In the genomic region with DNA sequence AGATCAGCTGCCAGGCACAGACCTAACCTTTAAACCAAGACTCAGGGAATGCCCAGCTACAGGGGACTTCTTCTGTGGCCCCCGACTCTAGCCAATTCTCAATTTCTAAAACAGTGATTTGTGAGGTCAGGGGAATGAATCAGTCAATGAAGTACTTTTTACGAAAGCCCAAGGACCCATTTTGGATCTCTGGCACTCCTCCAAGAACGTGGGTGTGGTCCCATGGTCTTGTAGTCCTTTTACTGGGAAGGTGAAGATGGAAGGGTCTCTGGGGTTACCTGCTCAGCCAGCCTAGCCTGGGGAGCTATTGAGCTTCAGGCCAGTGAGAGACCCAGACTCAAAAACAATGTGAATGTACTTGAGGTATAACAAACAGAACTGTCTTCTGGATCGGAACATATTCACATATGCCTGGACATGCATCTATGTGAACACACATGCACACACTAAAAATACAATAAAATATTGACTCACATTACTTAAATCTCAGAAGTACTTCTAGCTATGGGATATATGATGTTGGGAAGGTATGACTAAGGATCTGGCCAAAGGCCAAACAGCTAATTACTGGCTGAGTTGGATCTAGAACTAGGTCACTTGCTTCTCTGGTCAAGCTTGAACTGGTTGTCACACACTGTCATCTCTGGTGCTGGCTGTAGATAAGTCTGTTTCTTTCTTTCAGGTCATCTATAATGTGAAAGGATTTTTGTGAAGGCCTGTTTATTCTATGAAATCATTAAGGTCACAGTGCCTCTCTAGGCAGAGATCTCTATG, we compare ENCODE assay signal across 22 mouse cellular contexts. TPM values are rescaled to one million over a fixed set of nuclear protein-coding genes. Genes with fewer than 3 reads are reported as not detected.
DNase-seq lines count a peak whose midpoint lies in the region; ATAC-seq and TF ChIP-seq lines count a peak whose summit lies in the region.
"Had no signal": no experiment of that assay in that cellular context is flagged by ENCODE, and none has a peak within 500 bp of the region (broad histone marks: within the 10 kb centered on the region; RNA-seq: fewer than 3 reads in every experiment).

No protein-coding gene starts in this region.

- H3K9ac ChIP-seq in heart, embryonic 11.5 days (ENCODE audit: low read depth, low read length), result no peak overlapping the region
- H3K9ac ChIP-seq in midbrain, postnatal 0 days (replicated peaks; ENCODE audit: low read length, poor library complexity, severe bottlenecking), result no peak overlapping the region
- H3K9ac ChIP-seq: forebrain, embryonic 12.5 days; heart, embryonic 15.5 days; neural tube, embryonic 13.5 days had no signal

- H3K4me3 ChIP-seq in heart, embryonic 11.5 days (ENCODE audit: low read depth, low read length), result no peak overlapping the region
- no peak overlapping the region for H3K4me3 ChIP-seq in bone marrow macrophage, adult 2 months (ENCODE audit: insufficient read depth, low read length)
- H3K4me3 ChIP-seq in midbrain, postnatal 0 days (ENCODE audit: low read depth, low read length), result no peak overlapping the region
- H3K4me3 ChIP-seq: forebrain, embryonic 12.5 days; heart, embryonic 15.5 days; neural tube, embryonic 13.5 days had no signal

- H3K4me1 ChIP-seq in heart, embryonic 11.5 days (ENCODE audit: control insufficient read depth, insufficient read depth, low read length), result no peaks in the 10 kb centered on the region
- peaks cover 58% of the 10 kb centered on the region for H3K4me1 ChIP-seq in bone marrow macrophage, adult 2 months (ENCODE audit: control insufficient read depth, insufficient read depth, low read length)
- H3K4me1 ChIP-seq in midbrain, postnatal 0 days (ENCODE audit: insufficient read depth, low read length), result no peaks in the 10 kb centered on the region
- H3K4me1 ChIP-seq: forebrain, embryonic 12.5 days; heart, embryonic 15.5 days; neural tube, embryonic 13.5 days had no signal

- 81% methylated on average over 4 of the region's 4 CpGs for WGBS in heart, embryonic 11.5 days (ENCODE audit: insufficient replicate concordance)
- 87% methylated on average over 4 of the region's 4 CpGs for WGBS in midbrain, postnatal 0 days

- ATAC-seq in heart, embryonic 11.5 days (replicated peaks; ENCODE audit: insufficient number of reproducible peaks, low FRiP score, low TSS enrichment), result no peak
- ATAC-seq in midbrain, postnatal 0 days (ENCODE audit: low FRiP score), result no peak
- no peak for ATAC-seq in megakaryocyte, adult 5-6 weeks (ENCODE audit: poor library complexity, severe bottlenecking)
- ATAC-seq: activated CD4-positive, CD25-positive, alpha-beta regulatory T cell, adult 4 months; inflammation-experienced regulatory T-cells, adult 6 months had no signal

- DNase-seq in heart, adult 11 months, result peak; percentile 79
- DNase-seq in 3T3-L1 (ENCODE audit: low read depth, low spot score), result peak; percentile 66
- peak; percentile 75 for DNase-seq in NIH3T3 (ENCODE audit: low read depth)
- no peak for DNase-seq in midbrain, postnatal 0 days (ENCODE audit: low spot score)
- DNase-seq: kidney, postnatal 10 days; right cerebral cortex, postnatal 4 days had no signal

- H3K27me3 ChIP-seq in heart, embryonic 11.5 days (ENCODE audit: control insufficient read depth, insufficient read depth, low read length), result no peaks in the 10 kb centered on the region
- no peaks in the 10 kb centered on the region for H3K27me3 ChIP-seq in midbrain, postnatal 0 days (ENCODE audit: insufficient read depth, low read length)
- H3K27me3 ChIP-seq: forebrain, embryonic 12.5 days; heart, embryonic 15.5 days; neural tube, embryonic 13.5 days had no signal

- no peak for TF ChIP-seq POLR2A in bone marrow macrophage, adult 2 months (IDR thresholded peaks at IDR 0.05; ENCODE audit: borderline replicate concordance, low read depth, low read length)

- no peaks in the 10 kb centered on the region for H3K9me3 ChIP-seq in heart, embryonic 11.5 days (replicated peaks; ENCODE audit: control insufficient read depth, low read length)
- H3K9me3 ChIP-seq in midbrain, postnatal 0 days (ENCODE audit: low read length), result no peaks in the 10 kb centered on the region
- H3K9me3 ChIP-seq: forebrain, embryonic 12.5 days; heart, embryonic 15.5 days; neural tube, embryonic 13.5 days had no signal

- H3K27ac ChIP-seq in heart, embryonic 11.5 days (ENCODE audit: low read depth, low read length), result no peak overlapping the region
- H3K27ac ChIP-seq in bone marrow macrophage, adult 2 months (ENCODE audit: insufficient read depth, low read depth, low read length), result peak overlapping the region; percentile 54; the same call in 1 of the 2 replicates
- no peak overlapping the region for H3K27ac ChIP-seq in midbrain, postnatal 0 days (ENCODE audit: low read depth, low read length)
- H3K27ac ChIP-seq: forebrain, embryonic 12.5 days; heart, embryonic 15.5 days; neural tube, embryonic 13.5 days had no signal

- no peak overlapping the region for H3K4me2 ChIP-seq in heart, embryonic 11.5 days
- H3K4me2 ChIP-seq in midbrain, postnatal 0 days (ENCODE audit: low read depth, low read length, poor library complexity, severe bottlenecking), result no peak overlapping the region
- H3K4me2 ChIP-seq: forebrain, embryonic 12.5 days; heart, embryonic 15.5 days; liver, embryonic 11.5 days; neural tube, embryonic 13.5 days had no signal

- no peaks in the 10 kb centered on the region for H3K36me3 ChIP-seq in heart, embryonic 11.5 days (ENCODE audit: control insufficient read depth, insufficient read depth, low read length)
- H3K36me3 ChIP-seq in midbrain, postnatal 0 days (ENCODE audit: insufficient read depth, low read length), result no peaks in the 10 kb centered on the region
- H3K36me3 ChIP-seq: forebrain, embryonic 12.5 days; heart, embryonic 15.5 days; neural tube, embryonic 13.5 days had no signal

- no peak for TF ChIP-seq CTCF in bone marrow macrophage, adult 2 months (IDR thresholded peaks at IDR 0.05; ENCODE audit: low read depth, low read length)
- TF ChIP-seq CTCF in midbrain, postnatal 0 days (IDR thresholded peaks at IDR 0.05), result no peak

RNA-seq across cellular contexts. Expression of a gene that starts 25.3 kb away (rescaled TPM):
- polyA plus RNA-seq in heart, embryonic 11.5 days (2014; fragmentation: Nextera tagmentation; extraction: Ambion mirVana), result 0.11 TPM in 1 of 2 replicates, not detected in the other
- not detected in 2 replicates for polyA plus RNA-seq in bone marrow macrophage, adult 2 months (2012; ENCODE audit: insufficient read depth, insufficient read length, missing spikeins)
- 0.44 TPM in 1 of 2 replicates, not detected in the other for total RNA-seq in midbrain, postnatal 0 days (2014; rRNA removed)
- polyA plus RNA-seq in midbrain, postnatal 0 days (2015; fragmentation: Nextera tagmentation; extraction: Ambion mirVana), result not detected in 2 replicates
- total RNA-seq in megakaryocyte, adult 5-6 weeks (2015), result not detected in 2 replicates
- not detected in 2 replicates for total RNA-seq in megakaryocyte, adult 5-6 weeks (2017)
- total RNA-seq: layer of hippocampus, postnatal 10 days; left cerebral cortex, postnatal 25 days; megakaryocyte-erythroid progenitor cell, adult 5-6 weeks; monocyte, adult 5-6 weeks had no signal
- polyA plus RNA-seq: activated CD4-positive, CD25-positive, alpha-beta regulatory T cell, adult 4 months; forebrain, embryonic 12.5 days; heart, embryonic 15.5 days; hindbrain, embryonic 11.5 days; inflammation-experienced regulatory T-cells, adult 6 months; neural tube, embryonic 13.5 days had no signal

RNA-seq across cellular contexts. Expression of a gene that starts 58.8 kb away (rescaled TPM):
- not detected in 2 replicates for polyA plus RNA-seq in heart, embryonic 11.5 days (2014; fragmentation: Nextera tagmentation; extraction: Ambion mirVana)
- not detected in 2 replicates for polyA plus RNA-seq in bone marrow macrophage, adult 2 months (2012; ENCODE audit: insufficient read depth, insufficient read length, missing spikeins)
- total RNA-seq in midbrain, postnatal 0 days (2014; rRNA removed), result 3.7 TPM in 1 of 2 replicates, not detected in the other
- not detected in 2 replicates for polyA plus RNA-seq in midbrain, postnatal 0 days (2015; fragmentation: Nextera tagmentation; extraction: Ambion mirVana)
- total RNA-seq in megakaryocyte, adult 5-6 weeks (2015), result not detected in 2 replicates
- total RNA-seq in megakaryocyte, adult 5-6 weeks (2017), result not detected in 2 replicates
- total RNA-seq: layer of hippocampus, postnatal 10 days; left cerebral cortex, postnatal 25 days; megakaryocyte-erythroid progenitor cell, adult 5-6 weeks; monocyte, adult 5-6 weeks had no signal
- polyA plus RNA-seq: activated CD4-positive, CD25-positive, alpha-beta regulatory T cell, adult 4 months; forebrain, embryonic 12.5 days; gonadal fat pad, adult 2 months; hindbrain, embryonic 11.5 days; inflammation-experienced regulatory T-cells, adult 6 months; liver, embryonic 11.5 days; lung, embryonic 16.5 days; neural tube, embryonic 13.5 days had no signal
